ENCODE assay signal across 1 mouse cellular context in the genomic region with DNA sequence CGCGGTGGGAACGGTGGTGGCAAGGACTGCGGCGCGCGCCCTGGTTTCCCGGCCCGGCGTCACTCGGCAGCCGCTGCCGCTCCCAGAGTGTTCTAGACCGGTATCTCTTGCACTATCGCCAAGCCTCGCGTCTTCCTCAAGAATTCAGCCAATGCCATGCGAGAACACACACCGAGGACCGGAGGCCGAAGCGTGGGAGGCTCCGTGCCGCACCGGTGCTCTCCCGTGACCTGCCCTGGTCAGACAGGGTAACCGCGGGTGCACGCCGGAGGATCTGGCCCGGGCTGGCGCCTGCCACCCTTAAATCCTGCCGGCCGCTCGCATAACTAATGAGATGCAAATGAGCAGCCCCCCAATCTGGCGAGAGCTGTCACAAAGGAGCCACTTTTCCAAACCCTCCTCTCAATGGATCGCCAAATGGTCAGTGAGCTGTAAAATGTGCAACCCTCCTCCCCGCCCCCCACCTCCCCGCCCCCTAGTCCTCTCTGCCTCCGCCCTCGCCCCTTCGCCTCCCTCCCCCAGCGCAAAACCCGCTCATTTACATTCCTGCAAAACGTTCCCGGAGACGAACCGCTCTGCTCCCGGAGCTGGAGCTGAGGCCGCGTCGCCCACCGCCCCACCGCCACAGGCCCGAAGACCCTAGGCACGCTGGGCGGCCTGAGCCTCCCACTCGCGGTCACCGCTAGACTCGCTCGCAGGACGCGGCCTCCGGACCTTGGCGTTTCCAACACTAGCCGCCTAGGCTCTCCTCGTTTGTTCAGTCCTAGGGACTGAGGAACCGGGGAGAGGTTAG.
TF ChIP-seq lines count a peak whose summit lies in the region.

No protein-coding gene starts in this region.

TF ChIP-seq in C2C12, 6 proteins besides CTCF, POLR2A, EP300 and RAD21:
- no peak for TF ChIP-seq FOSL1 (IDR thresholded peaks at IDR 0.05; ENCODE audit: insufficient read depth, low read length, poor library complexity, severe bottlenecking)
- no peak for TF ChIP-seq MYOD1 (IDR thresholded peaks at IDR 0.05; ENCODE audit: control insufficient read depth, insufficient read length, low read depth)
- TF ChIP-seq CEBPB (IDR thresholded peaks at IDR 0.05; ENCODE audit: low read depth), result no peak
- TF ChIP-seq MAX (IDR thresholded peaks at IDR 0.05), result no peak
- TF ChIP-seq USF1 (IDR thresholded peaks at IDR 0.05; ENCODE audit: low read depth), result no peak
- no peak for TF ChIP-seq MYOG (IDR thresholded peaks at IDR 0.05; ENCODE audit: control insufficient read depth, extremely low read depth, insufficient read length)
